Mouse (Mus musculus) liver, adult 2 months (tissue): ENCODE data around the gene Mrps17. TPM values are rescaled to one million over a fixed set of nuclear protein-coding genes. Genes with fewer than 3 reads are reported as not detected.
A peak's percentile ranks its signal among the peaks of the same experiment; 100 is the strongest.

Source experiments
- DNase-seq: peaks from one replicate; pipeline ENCODE4 v3.0.0-alpha.2; 2011; ENCODE audit warnings: low read depth, low spot score; ENCODE audit errors: extremely low read depth
- H3K27ac ChIP-seq: fragments of 200-500 bp; replicated peaks from 2 replicates; pipeline ENCODE4 v1.5.1; 2012; ENCODE audit warnings: low read depth, mild to moderate bottlenecking, control low read depth, inconsistent platforms, low read length; ENCODE audit not compliant: insufficient read depth
- H3K27me3 ChIP-seq: fragments of 200-500 bp; 2 replicates; pipeline ENCODE4 v1.6.1; 2012; ENCODE audit warnings: mild to moderate bottlenecking, moderate library complexity, low read length, inconsistent platforms; ENCODE audit not compliant: control insufficient read depth, insufficient read depth
- H3K36me3 ChIP-seq: fragments of 200-500 bp; 2 replicates; pipeline ENCODE4 v1.6.1; 2012; ENCODE audit warnings: low read length, inconsistent platforms; ENCODE audit not compliant: control insufficient read depth, insufficient read depth
- H3K4me1 ChIP-seq: fragments of 200-500 bp; 2 replicates; pipeline ENCODE4 v1.6.1; 2011; ENCODE audit warnings: low read length; ENCODE audit not compliant: control insufficient read depth, insufficient read depth
- H3K4me3 ChIP-seq: fragments of 200-500 bp; 2 replicates; pipeline ENCODE4 v1.5.1; 2011; ENCODE audit warnings: low read depth, mild to moderate bottlenecking, control low read depth, low read length, moderate library complexity; ENCODE audit not compliant: insufficient read depth
- H3K79me2 ChIP-seq: fragments of 200-500 bp; 2 replicates; pipeline ENCODE4 v1.6.1; 2012; ENCODE audit warnings: inconsistent platforms, mild to moderate bottlenecking, low read length, moderate library complexity; ENCODE audit not compliant: control insufficient read depth, insufficient read depth
- H3K9ac ChIP-seq: fragments of 200-500 bp; 2 replicates; pipeline ENCODE4 v1.6.1; 2012; ENCODE audit warnings: low read depth, mild to moderate bottlenecking, control low read depth, inconsistent platforms, low read length
- CTCF ChIP-seq: fragments of 200-500 bp; IDR thresholded peaks from 2 replicates; pipeline ENCODE4 v1.5.1; 2011; ENCODE audit warnings: low read depth, low read length, control low read depth
- POLR2A ChIP-seq: fragments of 200-500 bp; IDR thresholded peaks from 2 replicates; pipeline ENCODE4 v1.6.1; 2011; ENCODE audit warnings: low read length, control low read depth; ENCODE audit not compliant: insufficient read depth; ENCODE audit errors: extremely low read depth
- WGBS: fragments of 180-500 bp; shearing (Covaris S2); methylation state at CpG from one replicate; pipeline ENCODE4 v1.1.7; 2018; 5-methylcytosine and 5-hydroxymethylcytosine counted together
- polyA plus RNA-seq: library from polyadenylated mRNA; depleted of rRNA; stranded (reverse); fragments of >200 nt; gene quantifications from 2 replicates; pipeline ENCODE4 v1.2.3, GENCODE M21; 2012
- total RNA-seq: library from RNA; depleted of rRNA; stranded (reverse); fragments of >200 nt; gene quantifications from 2 replicates; pipeline ENCODE4 v1.2.3, GENCODE M21; 2014

The Mrps17 gene
- total and polyA plus RNA-seq, 2 experiments, result 55.5 to 94.6 TPM

- WGBS, result 85% methylated on average over 3 of the region's 3 CpGs
- no peak overlapping the region for H3K9ac ChIP-seq
- no peak overlapping the region for H3K27ac ChIP-seq
- TF ChIP-seq CTCF, result no peak
- TF ChIP-seq POLR2A, result no peak
- H3K27me3 ChIP-seq, result no peaks in the 10 kb centered on the region
- no peak for DNase-seq
- H3K4me1 ChIP-seq, result peaks cover 7% of the 10 kb centered on the region; the same call in 1 of the 2 replicates
- peaks cover 6% of the 10 kb centered on the region; the same call in 1 of the 2 replicates for H3K79me2 ChIP-seq
- no peak overlapping the region for H3K4me3 ChIP-seq
- no peaks in the 10 kb centered on the region for H3K36me3 ChIP-seq
Measured at GRCm38 (mm10) chr5:129726784-129727183, 11.5 kb downstream of the Mrps17 start.

- H3K79me2 ChIP-seq, result peaks cover 6% of the 10 kb centered on the region; the same call in 1 of the 2 replicates
- no peaks in the 10 kb centered on the region for H3K27me3 ChIP-seq
- WGBS, result 38% methylated on average over 11 of the region's 11 CpGs
- no peak for DNase-seq
- TF ChIP-seq CTCF (no peak), POLR2A (no peak)
- H3K4me1 ChIP-seq, result peaks cover 7% of the 10 kb centered on the region; the same call in 1 of the 2 replicates
- peak overlapping the region; percentile 15; the same call in 1 of the 2 replicates for H3K27ac ChIP-seq
- H3K36me3 ChIP-seq, result no peaks in the 10 kb centered on the region
- H3K9ac ChIP-seq, result no peak overlapping the region
- H3K4me3 ChIP-seq, result no peak overlapping the region
Measured at GRCm38 (mm10) chr5:129729286-129729685, 14.0 kb downstream of the Mrps17 start.

- H3K9ac ChIP-seq, result no peak overlapping the region
- H3K4me3 ChIP-seq, result no peak overlapping the region
- WGBS, result 12% methylated on average over 11 of the region's 11 CpGs
- DNase-seq, result peak; percentile 62
- H3K79me2 ChIP-seq, result peaks cover 6% of the 10 kb centered on the region; the same call in 1 of the 2 replicates
- H3K27ac ChIP-seq, result peak overlapping the region; percentile 17; the same call in 1 of the 2 replicates
- no peaks in the 10 kb centered on the region for H3K36me3 ChIP-seq
- no peaks in the 10 kb centered on the region for H3K27me3 ChIP-seq
- H3K4me1 ChIP-seq, result peaks cover 7% of the 10 kb centered on the region; the same call in 1 of the 2 replicates
- no peak for TF ChIP-seq POLR2A
- no peak for TF ChIP-seq CTCF
Measured at GRCm38 (mm10) chr5:129730344-129730743, 15.0 kb downstream of the Mrps17 start.

- TF ChIP-seq POLR2A (no peak), CTCF (no peak)
- Histone ChIP-seq H3K36me3 (no peaks in the 10 kb centered on the region), H3K9ac (no peak overlapping the region), H3K79me2 (peaks cover 6% of the 10 kb centered on the region; the same call in 1 of the 2 replicates), H3K27me3 (no peaks in the 10 kb centered on the region), H3K4me3 (no peak overlapping the region), H3K4me1 (peaks cover 7% of the 10 kb centered on the region; the same call in 1 of the 2 replicates), H3K27ac (no peak overlapping the region)
- DNase-seq, result peak; percentile 26
- WGBS, result 42% methylated on average over 5 of the region's 5 CpGs
Measured at GRCm38 (mm10) chr5:129731021-129731420, 15.7 kb downstream of the Mrps17 start.

GRCm38 (mm10) chr5:129740976-129741375 lies 25.7 kb downstream of the Mrps17 start:
- no peak for TF ChIP-seq POLR2A
- peak; percentile 18; the same call in 1 of the 2 replicates for TF ChIP-seq CTCF
- WGBS, result 95% methylated on average over 1 of the region's 1 CpGs
- DNase-seq, result peak; percentile 36

GRCm38 (mm10) chr5:129742903-129743488 lies 27.7 kb downstream of the Mrps17 start:
- WGBS, result 69% methylated on average over 7 of the region's 7 CpGs
- Histone ChIP-seq H3K79me2 (no peaks in the 10 kb centered on the region), H3K27ac (no peak overlapping the region), H3K9ac (no peak overlapping the region), H3K4me3 (no peak overlapping the region), H3K27me3 (no peaks in the 10 kb centered on the region), H3K4me1 (no peaks in the 10 kb centered on the region), H3K36me3 (peaks cover 28% of the 10 kb centered on the region)
- DNase-seq, result no peak
- TF ChIP-seq POLR2A (no peak), CTCF (no peak)

More at GRCm38 (mm10) chr5:129740976-129741375, 25.7 kb downstream of the Mrps17 start:
- H3K4me1 ChIP-seq, result no peaks in the 10 kb centered on the region
- no peak overlapping the region for H3K4me3 ChIP-seq
- H3K36me3 ChIP-seq, result peaks cover 18% of the 10 kb centered on the region
- no peak overlapping the region for H3K27ac ChIP-seq
- H3K27me3 ChIP-seq, result no peaks in the 10 kb centered on the region
- no peaks in the 10 kb centered on the region for H3K79me2 ChIP-seq
- H3K9ac ChIP-seq, result no peak overlapping the region
